Mouse (Mus musculus) stomach, embryonic 14.5 days (tissue): ENCODE measurements around the gene Bcl7c. TPM values are rescaled to one million over a fixed set of nuclear protein-coding genes. Genes with fewer than 3 reads are reported as not detected.
A peak's percentile ranks its signal among the peaks of the same experiment; 100 is the strongest.
"Not testable (repeated sequence)": the region's sequence is repeated elsewhere in the genome, so short reads cannot be mapped to it uniquely, and the experiment has no call there.

ENCODE experiments used
- ATAC-seq: fragments of 200-750 bp; cut with Nextera tagmentation; 2 replicates; pipeline ENCODE4 v1.8.0; 2017; ENCODE audit warnings: low read depth, moderate TSS enrichment; ENCODE audit not compliant: insufficient number of reproducible peaks, insufficient read depth, low FRiP score
- H3K27ac ChIP-seq: fragments of 300-500 bp; sonication (generic); 2 replicates; pipeline ENCODE4 v1.5.1; 2014; ENCODE audit warnings: mild to moderate bottlenecking, low read length, moderate library complexity, mixed read lengths
- H3K27me3 ChIP-seq: fragments of 300-500 bp; sonication (generic); 2 replicates; pipeline ENCODE4 v1.6.1; 2014; ENCODE audit warnings: low read length, control low read depth, mixed read lengths; ENCODE audit not compliant: control insufficient read depth, insufficient read depth
- H3K36me3 ChIP-seq: fragments of 300-500 bp; sonication (generic); 2 replicates; pipeline ENCODE4 v1.6.1; 2014; ENCODE audit warnings: mild to moderate bottlenecking, control low read depth, low read length, moderate library complexity, mixed read lengths; ENCODE audit not compliant: control insufficient read depth, insufficient read depth
- H3K4me1 ChIP-seq: fragments of 300-500 bp; sonication (generic); 2 replicates; pipeline ENCODE4 v1.6.1; 2014; ENCODE audit warnings: low read length, control low read depth, mixed read lengths; ENCODE audit not compliant: control insufficient read depth, insufficient read depth
- H3K4me2 ChIP-seq: fragments of 300-500 bp; sonication (generic); replicated peaks from 2 replicates; pipeline ENCODE4 v1.6.1; 2014; ENCODE audit warnings: low read depth, low read length, control low read depth
- H3K4me3 ChIP-seq: fragments of 300-500 bp; sonication (generic); 2 replicates; pipeline ENCODE4 v1.5.1; 2014; ENCODE audit warnings: low read depth, low read length, control low read depth
- H3K9ac ChIP-seq: fragments of 300-500 bp; sonication (generic); replicated peaks from 2 replicates; pipeline ENCODE4 v1.6.1; 2014; ENCODE audit warnings: low read depth, mild to moderate bottlenecking, control low read depth, low read length, moderate library complexity, mixed read lengths
- H3K9me3 ChIP-seq: fragments of 300-500 bp; sonication (generic); 2 replicates; pipeline ENCODE4 v1.6.1; 2016; ENCODE audit warnings: low read depth, low read length, control low read depth; ENCODE audit not compliant: control insufficient read depth
- WGBS: fragments of 180-500 bp; shearing (Covaris S2); extraction: QIAGEN DNeasy Blood & Tissue Kit; methylation state at CpG from one replicate; pipeline ENCODE4 v1.1.7; 2014; 5-methylcytosine and 5-hydroxymethylcytosine counted together
- polyA plus RNA-seq: library from polyadenylated mRNA; unstranded; fragments of >200 nt; fragmentation: Nextera tagmentation; extraction: Ambion mirVana; gene quantifications from 2 replicates; pipeline ENCODE4 v1.2.1, GENCODE M21; 2014

Bcl7c gene
- polyA plus RNA-seq, 1 experiment from 2014 or later, result 65.2 TPM

DNA sequence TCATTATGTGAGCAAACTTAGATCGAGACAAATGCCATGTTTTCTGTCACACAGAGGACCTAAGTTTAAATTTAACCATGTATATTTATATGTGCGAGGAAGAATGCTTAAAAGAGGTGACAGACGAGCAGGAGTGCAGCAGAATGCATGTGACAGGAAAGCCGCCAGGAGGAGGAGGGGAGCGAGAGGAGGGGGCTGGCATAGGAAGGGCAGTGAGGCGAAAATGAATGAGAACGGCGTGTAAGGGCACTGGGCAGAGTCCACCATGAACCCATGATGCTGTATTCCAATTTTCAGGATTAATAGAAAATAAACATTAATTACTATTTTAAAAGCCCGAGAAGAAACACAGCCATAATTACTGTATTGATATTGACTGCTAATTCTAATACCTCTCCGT lies 54.4 kb downstream of the Bcl7c start:
- no peak for ATAC-seq
- H3K4me3 ChIP-seq, result no peak overlapping the region
- no peaks in the 10 kb centered on the region for H3K9me3 ChIP-seq
- H3K27me3 ChIP-seq, result no peaks in the 10 kb centered on the region
- no peak overlapping the region for H3K4me2 ChIP-seq
- H3K9ac ChIP-seq, result no peak overlapping the region
- no peaks in the 10 kb centered on the region for H3K36me3 ChIP-seq
- 78% methylated on average over 10 of the region's 10 CpGs for WGBS
- H3K27ac ChIP-seq, result no peak overlapping the region
- no peaks in the 10 kb centered on the region; the same call in 1 of the 2 replicates for H3K4me1 ChIP-seq

DNA sequence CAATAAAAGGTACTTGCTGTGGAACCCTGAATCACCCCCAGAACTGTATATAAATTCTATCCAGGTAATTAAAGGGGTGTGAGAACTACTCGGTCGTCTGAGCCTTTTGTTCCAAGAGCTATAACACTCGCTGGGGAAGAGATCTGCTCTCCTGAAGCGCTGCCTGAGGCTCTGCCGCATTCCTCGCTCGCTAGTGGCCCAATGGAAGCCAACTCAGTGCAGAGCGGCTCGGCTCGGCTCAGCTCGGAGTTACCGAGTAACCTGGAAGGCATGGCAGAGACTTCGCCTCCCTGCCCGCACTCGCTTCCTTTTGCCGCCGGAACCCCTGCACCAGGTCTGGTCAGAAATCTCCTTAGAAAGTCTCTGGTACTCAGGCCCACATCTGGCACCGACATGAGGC lies 56.7 kb downstream of the Bcl7c start:
- no peak overlapping the region; the same call in 1 of the 2 replicates for H3K4me3 ChIP-seq
- H3K27me3 ChIP-seq, result no peaks in the 10 kb centered on the region
- no peak for ATAC-seq
- peak overlapping the region; percentile 26; the same call in 1 of the 2 replicates for H3K4me2 ChIP-seq
- H3K4me1 ChIP-seq, result no peaks in the 10 kb centered on the region; the same call in 1 of the 2 replicates
- H3K36me3 ChIP-seq, result no peaks in the 10 kb centered on the region
- WGBS, result 12% methylated on average over 18 of the region's 18 CpGs
- H3K27ac ChIP-seq, result no peak overlapping the region
- H3K9me3 ChIP-seq, result no peaks in the 10 kb centered on the region
- no peak overlapping the region for H3K9ac ChIP-seq

DNA sequence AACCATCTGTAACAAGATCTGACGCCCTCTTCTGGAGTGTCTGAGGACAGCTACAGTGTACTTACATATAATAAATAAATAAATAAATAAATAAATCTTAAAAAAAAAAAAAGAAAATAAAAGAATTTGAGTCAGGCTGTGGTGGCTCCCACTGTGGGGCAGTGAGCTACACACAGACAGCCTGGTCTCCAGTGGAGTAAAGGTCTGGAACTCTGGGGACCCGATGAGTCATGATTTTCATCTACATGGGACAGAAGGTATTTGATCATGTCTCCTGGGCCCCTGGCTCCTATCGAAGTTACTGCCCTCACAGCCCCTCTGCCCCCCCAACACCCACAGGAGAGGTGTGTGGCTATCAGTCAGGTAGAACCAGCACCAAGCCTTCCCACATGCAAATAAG lies 57.1 kb downstream of the Bcl7c start:
- no peaks in the 10 kb centered on the region for H3K27me3 ChIP-seq
- ATAC-seq, result no peak
- no peak overlapping the region for H3K9ac ChIP-seq
- H3K9me3 ChIP-seq, result no peaks in the 10 kb centered on the region
- 68% methylated on average over 2 of the region's 3 CpGs for WGBS
- H3K4me1 ChIP-seq, result no peaks in the 10 kb centered on the region; the same call in 1 of the 2 replicates
- H3K36me3 ChIP-seq, result no peaks in the 10 kb centered on the region
- H3K27ac ChIP-seq, result no peak overlapping the region
- peak overlapping the region; percentile 26; the same call in 1 of the 2 replicates for H3K4me2 ChIP-seq
- H3K4me3 ChIP-seq, result no peak overlapping the region

DNA sequence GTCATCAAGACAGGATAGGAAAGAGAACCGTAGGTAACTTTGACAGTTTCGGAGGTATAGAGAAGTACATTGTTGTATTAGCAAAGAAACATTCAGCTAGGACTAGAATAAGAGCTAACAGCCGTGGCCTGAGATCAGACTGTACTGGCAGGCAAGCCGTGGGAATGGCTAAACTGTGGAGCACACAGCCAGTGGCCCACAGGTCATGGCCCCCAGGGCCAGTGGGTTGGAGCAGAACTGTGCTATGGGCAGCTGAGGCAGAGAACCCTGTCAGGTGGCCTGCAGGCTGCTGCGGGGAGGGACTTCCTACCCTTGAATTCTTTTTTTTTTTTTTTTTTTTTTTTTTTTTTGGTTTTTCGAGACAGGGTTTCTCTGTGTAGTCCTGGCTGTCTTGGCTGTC lies 59.5 kb downstream of the Bcl7c start:
- WGBS, result 84% methylated on average over 6 of the region's 6 CpGs
- no peaks in the 10 kb centered on the region; the same call in 1 of the 2 replicates for H3K4me1 ChIP-seq
- no peak for ATAC-seq
- H3K4me2 ChIP-seq, result no peak overlapping the region
- H3K9me3 ChIP-seq, result no peaks in the 10 kb centered on the region
- H3K4me3 ChIP-seq, result no peak overlapping the region
- H3K27me3 ChIP-seq, result no peaks in the 10 kb centered on the region
- H3K27ac ChIP-seq, result no peak overlapping the region
- no peak overlapping the region for H3K9ac ChIP-seq
- H3K36me3 ChIP-seq, result no peaks in the 10 kb centered on the region

DNA sequence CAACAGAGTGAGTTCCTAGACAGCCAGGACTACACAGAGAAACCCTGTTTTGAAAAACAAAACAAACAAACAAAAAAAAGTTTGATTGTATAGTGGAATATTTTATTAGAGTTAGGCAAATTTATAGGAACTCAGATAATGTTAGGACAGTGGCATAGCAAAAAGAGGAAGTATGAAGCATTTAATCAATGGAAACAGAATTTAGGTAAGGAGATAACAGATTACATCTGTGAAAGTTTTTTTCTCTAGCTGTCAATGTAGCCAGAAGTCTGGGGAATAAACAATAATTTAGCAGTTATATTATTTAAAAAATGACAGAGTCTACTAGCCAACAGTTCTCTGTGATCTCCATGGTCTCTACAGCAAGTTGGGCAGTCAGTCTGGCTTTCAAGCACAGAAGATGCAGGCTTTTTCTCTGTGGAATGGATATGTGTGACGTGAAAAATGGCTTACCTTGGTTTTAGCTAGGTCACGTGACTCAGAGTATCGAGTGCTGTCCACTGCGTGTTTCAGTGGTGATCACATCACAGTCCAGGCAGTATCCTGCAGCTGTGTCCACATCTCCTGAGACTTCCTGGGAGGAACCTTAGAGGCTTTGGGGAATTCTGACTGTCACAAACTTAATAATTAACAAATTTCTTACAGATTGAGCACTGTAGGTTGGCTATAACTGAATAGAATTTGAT lies 60.1 kb downstream of the Bcl7c start:
- no peak overlapping the region for H3K4me2 ChIP-seq
- H3K27me3 ChIP-seq, result no peaks in the 10 kb centered on the region
- 53% methylated on average over 4 of the region's 4 CpGs for WGBS
- H3K4me1 ChIP-seq, result no peaks in the 10 kb centered on the region; the same call in 1 of the 2 replicates
- H3K4me3 ChIP-seq, result no peak overlapping the region
- H3K9ac ChIP-seq, result no peak overlapping the region
- H3K27ac ChIP-seq, result no peak overlapping the region
- no peaks in the 10 kb centered on the region for H3K36me3 ChIP-seq
- no peak for ATAC-seq
- no peaks in the 10 kb centered on the region for H3K9me3 ChIP-seq

DNA sequence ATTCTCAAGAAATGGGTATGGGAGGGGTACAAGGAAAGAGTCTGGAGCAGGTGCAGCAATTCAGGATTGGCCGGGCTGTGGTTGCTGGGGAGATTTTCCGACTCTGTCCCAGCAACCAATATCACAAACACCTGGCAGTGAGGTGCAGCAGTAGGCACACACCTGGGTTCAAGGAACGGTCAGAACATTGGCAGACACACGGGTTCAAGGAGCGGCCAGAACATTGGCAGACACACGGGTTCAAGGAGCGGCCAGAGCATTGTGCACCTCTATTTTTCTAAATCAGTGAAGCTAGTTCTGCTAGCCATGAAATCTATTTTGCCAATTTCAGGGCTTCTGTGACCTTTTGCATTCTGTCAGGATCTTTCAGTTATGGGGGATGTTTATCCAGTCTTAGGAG lies 61.2 kb downstream of the Bcl7c start:
- H3K27me3 ChIP-seq, ATAC-seq, H3K4me2 ChIP-seq, H3K36me3 ChIP-seq, H3K9ac ChIP-seq, H3K27ac ChIP-seq, H3K4me3 ChIP-seq, H3K4me1 ChIP-seq, H3K9me3 ChIP-seq: not testable (repeated sequence)
- WGBS, result 92% methylated on average over 7 of the region's 7 CpGs

DNA sequence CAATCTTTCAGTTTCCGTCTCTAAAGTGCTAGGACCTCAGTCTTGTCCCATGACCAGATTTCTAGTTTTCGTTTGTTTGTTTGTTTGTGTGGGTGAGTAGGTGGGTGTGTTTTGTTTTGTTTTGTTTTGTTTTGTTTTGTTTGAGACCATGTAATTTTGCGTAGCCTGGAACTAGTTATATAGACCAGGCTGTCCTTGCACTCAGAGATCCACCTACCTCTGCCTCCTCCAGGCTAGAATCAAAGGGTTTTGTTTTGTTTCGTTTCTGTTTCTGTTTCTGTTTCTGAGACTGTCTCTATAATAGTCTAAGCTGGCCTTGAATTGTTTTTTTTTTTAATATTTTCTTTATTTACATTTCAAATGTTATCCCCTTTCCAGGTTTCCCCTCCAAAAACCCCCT lies 62.4 kb downstream of the Bcl7c start:
- ATAC-seq, result no peak
- Histone ChIP-seq H3K36me3 (no peaks in the 10 kb centered on the region), H3K4me3 (no peak overlapping the region), H3K9ac (no peak overlapping the region), H3K27me3 (no peaks in the 10 kb centered on the region), H3K9me3 (no peaks in the 10 kb centered on the region), H3K27ac (no peak overlapping the region), H3K4me1 (no peaks in the 10 kb centered on the region), H3K4me2 (no peak overlapping the region)
- WGBS, result 86% methylated on average over 4 of the region's 4 CpGs

DNA sequence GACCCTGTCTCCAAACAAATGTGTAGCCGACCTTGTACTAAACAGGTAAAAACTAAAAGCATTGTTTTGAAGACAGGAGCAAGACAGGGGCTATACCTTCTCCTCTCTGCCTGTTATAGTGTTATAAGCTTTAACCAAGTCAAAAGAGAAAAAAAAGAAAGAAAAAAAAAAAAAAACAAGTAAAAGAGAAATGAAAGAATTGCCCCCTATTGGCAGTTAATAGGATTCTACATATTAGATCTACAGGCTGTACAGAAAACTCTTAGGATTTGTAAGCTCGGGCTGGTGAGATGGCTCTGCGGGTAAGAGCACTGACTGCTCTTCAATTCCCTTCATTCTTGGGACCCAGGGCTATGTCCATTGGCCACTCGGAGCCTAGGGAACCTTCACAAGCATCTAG lies 66.5 kb downstream of the Bcl7c start:
- Histone ChIP-seq H3K4me1 (no peaks in the 10 kb centered on the region), H3K4me2 (no peak overlapping the region), H3K4me3 (no peak overlapping the region), H3K9me3 (no peaks in the 10 kb centered on the region), H3K9ac (no peak overlapping the region), H3K27me3 (no peaks in the 10 kb centered on the region), H3K27ac (no peak overlapping the region), H3K36me3 (no peaks in the 10 kb centered on the region)
- 66% methylated on average over 4 of the region's 4 CpGs for WGBS
- no peak for ATAC-seq

DNA sequence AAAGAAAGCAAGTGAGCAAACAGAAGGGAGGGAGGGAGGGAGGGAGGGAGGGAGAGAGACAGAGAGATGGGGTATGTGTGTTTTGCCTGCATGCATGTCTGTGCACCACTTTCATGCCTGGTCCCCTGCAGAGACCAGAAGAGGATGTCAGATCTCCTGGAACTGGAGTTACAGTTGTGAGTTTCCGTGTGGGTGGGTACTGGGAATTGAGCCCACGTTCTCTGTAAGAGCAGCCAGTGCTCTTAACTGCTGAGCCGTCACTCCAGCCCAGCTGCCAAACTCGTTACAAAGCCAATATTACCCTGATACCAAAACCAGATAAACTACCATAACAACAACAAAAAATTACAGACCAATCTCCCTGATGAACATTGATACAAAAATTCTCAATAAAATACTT lies 67.5 kb downstream of the Bcl7c start:
- Histone ChIP-seq H3K4me3 (no peak overlapping the region), H3K27ac (no peak overlapping the region), H3K36me3 (no peaks in the 10 kb centered on the region), H3K4me1 (no peaks in the 10 kb centered on the region), H3K9ac (no peak overlapping the region), H3K4me2 (no peak overlapping the region), H3K27me3 (no peaks in the 10 kb centered on the region), H3K9me3 (no peaks in the 10 kb centered on the region)
- ATAC-seq, result no peak
- 48% methylated on average over 4 of the region's 4 CpGs for WGBS
